Comparison of ENCODE assay signal across 13 mouse cellular contexts in the genomic region with DNA sequence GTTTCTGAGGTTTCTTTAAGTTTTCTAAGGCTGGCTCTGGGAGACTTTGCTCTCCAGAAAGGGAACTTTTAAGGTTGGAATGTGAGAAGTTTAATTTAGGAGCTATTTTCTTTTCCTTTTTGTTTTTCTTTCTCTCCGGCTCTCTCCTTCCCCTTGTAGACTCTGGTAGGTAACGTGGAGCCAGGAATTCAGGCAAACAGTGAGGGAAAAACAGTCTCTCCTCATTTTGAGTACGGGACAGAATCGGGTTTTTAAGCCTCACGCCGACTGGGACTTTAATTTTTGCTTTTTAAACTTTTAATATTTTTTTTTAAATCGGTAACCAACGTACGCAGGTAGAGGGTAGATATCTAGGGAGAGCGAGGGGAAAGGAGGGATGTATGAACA. TPM values are rescaled to one million over a fixed set of nuclear protein-coding genes. Genes with fewer than 3 reads are reported as not detected.
DNase-seq lines count a peak whose midpoint lies in the region; ATAC-seq and TF ChIP-seq lines count a peak whose summit lies in the region.
"Had no signal": no experiment of that assay in that cellular context is flagged by ENCODE, and none has a peak within 500 bp of the region (broad histone marks: within the 10 kb centered on the region; RNA-seq: fewer than 3 reads in every experiment).

No protein-coding gene starts in this region.

- no peak for TF ChIP-seq CTCF in midbrain, postnatal 0 days (IDR thresholded peaks at IDR 0.05)

- WGBS in intestine, embryonic 14.5 days = under 1% methylated on average over 10 of the region's 10 CpGs
- WGBS in intestine, embryonic 16.5 days = under 1% methylated on average over 10 of the region's 10 CpGs
- under 1% methylated on average over 10 of the region's 10 CpGs for WGBS in embryonic facial prominence, embryonic 12.5 days
- under 1% methylated on average over 10 of the region's 10 CpGs for WGBS in hindbrain, embryonic 16.5 days
- 1% methylated on average over 10 of the region's 10 CpGs for WGBS in midbrain, postnatal 0 days

- H3K4me1 ChIP-seq in intestine, embryonic 14.5 days (replicated peaks; ENCODE audit: control insufficient read depth, insufficient read depth, low read length) = no peaks in the 10 kb centered on the region
- H3K4me1 ChIP-seq in intestine, embryonic 16.5 days (ENCODE audit: control insufficient read depth, insufficient read depth, low read length) = peaks cover 4% of the 10 kb centered on the region; the same call in 1 of the 2 replicates
- no peaks in the 10 kb centered on the region for H3K4me1 ChIP-seq in embryonic facial prominence, embryonic 12.5 days
- H3K4me1 ChIP-seq in hindbrain, embryonic 16.5 days (ENCODE audit: control insufficient read depth, insufficient read depth, low read depth, low read length) = peaks cover 4% of the 10 kb centered on the region; the same call in 1 of the 2 replicates
- no peaks in the 10 kb centered on the region for H3K4me1 ChIP-seq in midbrain, postnatal 0 days (ENCODE audit: insufficient read depth, low read length)

- H3K27ac ChIP-seq in intestine, embryonic 14.5 days (ENCODE audit: low read depth) = no peak overlapping the region
- H3K27ac ChIP-seq in intestine, embryonic 16.5 days (ENCODE audit: low read length) = no peak overlapping the region
- peak overlapping the region; percentile 82 for H3K27ac ChIP-seq in embryonic facial prominence, embryonic 12.5 days
- H3K27ac ChIP-seq in hindbrain, embryonic 16.5 days (ENCODE audit: low read depth, low read length) = peak overlapping the region; percentile 48
- H3K27ac ChIP-seq in midbrain, postnatal 0 days (ENCODE audit: low read depth, low read length) = peak overlapping the region; percentile 69

- no peak overlapping the region for H3K9ac ChIP-seq in intestine, embryonic 14.5 days (ENCODE audit: low read length)
- no peak overlapping the region for H3K9ac ChIP-seq in intestine, embryonic 16.5 days (ENCODE audit: low read depth, low read length)
- H3K9ac ChIP-seq in embryonic facial prominence, embryonic 12.5 days = peak overlapping the region; percentile 63
- H3K9ac ChIP-seq in hindbrain, embryonic 16.5 days (ENCODE audit: low read depth, low read length) = peak overlapping the region; percentile 49; the same call in 1 of the 2 replicates
- peak overlapping the region; percentile 64 for H3K9ac ChIP-seq in midbrain, postnatal 0 days (replicated peaks; ENCODE audit: low read length, poor library complexity, severe bottlenecking)

- no peak overlapping the region for H3K4me3 ChIP-seq in intestine, embryonic 14.5 days (ENCODE audit: low read depth, low read length)
- H3K4me3 ChIP-seq in intestine, embryonic 16.5 days (ENCODE audit: low read length) = no peak overlapping the region
- peak overlapping the region; percentile 42 for H3K4me3 ChIP-seq in embryonic facial prominence, embryonic 12.5 days
- peak overlapping the region; percentile 36 for H3K4me3 ChIP-seq in hindbrain, embryonic 16.5 days (ENCODE audit: low read length)
- H3K4me3 ChIP-seq in midbrain, postnatal 0 days (ENCODE audit: low read depth, low read length) = peak overlapping the region; percentile 37

- H3K4me2 ChIP-seq in intestine, embryonic 14.5 days (ENCODE audit: low read length) = peak overlapping the region; percentile 39; the same call in 1 of the 2 replicates
- no peak overlapping the region; the same call in 1 of the 2 replicates for H3K4me2 ChIP-seq in intestine, embryonic 16.5 days (ENCODE audit: low read depth, low read length)
- peak overlapping the region; percentile 45 for H3K4me2 ChIP-seq in embryonic facial prominence, embryonic 12.5 days (replicated peaks)
- no peak overlapping the region for H3K4me2 ChIP-seq in hindbrain, embryonic 16.5 days (ENCODE audit: low read length)
- no peak overlapping the region for H3K4me2 ChIP-seq in midbrain, postnatal 0 days (ENCODE audit: low read depth, low read length, poor library complexity, severe bottlenecking)

- no peaks in the 10 kb centered on the region for H3K36me3 ChIP-seq in intestine, embryonic 14.5 days (ENCODE audit: control insufficient read depth, insufficient read depth, low read length)
- H3K36me3 ChIP-seq in intestine, embryonic 16.5 days (ENCODE audit: control insufficient read depth, insufficient read depth, low read length) = no peaks in the 10 kb centered on the region
- H3K36me3 ChIP-seq in embryonic facial prominence, embryonic 12.5 days = no peaks in the 10 kb centered on the region
- H3K36me3 ChIP-seq in hindbrain, embryonic 16.5 days (ENCODE audit: control insufficient read depth, insufficient read depth, low read length) = no peaks in the 10 kb centered on the region
- no peaks in the 10 kb centered on the region for H3K36me3 ChIP-seq in midbrain, postnatal 0 days (ENCODE audit: insufficient read depth, low read length)
- H3K36me3 ChIP-seq: G1E had no signal

- no peaks in the 10 kb centered on the region for H3K9me3 ChIP-seq in intestine, embryonic 14.5 days (ENCODE audit: control insufficient read depth, low read length)
- H3K9me3 ChIP-seq in intestine, embryonic 16.5 days (ENCODE audit: control insufficient read depth, low read length) = no peaks in the 10 kb centered on the region
- H3K9me3 ChIP-seq in embryonic facial prominence, embryonic 12.5 days = no peaks in the 10 kb centered on the region
- no peaks in the 10 kb centered on the region for H3K9me3 ChIP-seq in hindbrain, embryonic 16.5 days (ENCODE audit: control insufficient read depth, low read length)
- H3K9me3 ChIP-seq in midbrain, postnatal 0 days (ENCODE audit: low read length) = no peaks in the 10 kb centered on the region

- ATAC-seq in intestine, embryonic 14.5 days (replicated peaks; ENCODE audit: low FRiP score, low TSS enrichment, low read depth) = no peak
- no peak for ATAC-seq in intestine, embryonic 16.5 days
- no peak for ATAC-seq in embryonic facial prominence, embryonic 12.5 days (ENCODE audit: insufficient number of reproducible peaks, insufficient read depth, low FRiP score, low TSS enrichment)
- no peak for ATAC-seq in hindbrain, embryonic 16.5 days
- ATAC-seq in midbrain, postnatal 0 days (ENCODE audit: low FRiP score) = no peak
- no peak for ATAC-seq in megakaryocyte progenitor cell, adult 5-6 weeks (replicated peaks; ENCODE audit: poor library complexity)

- H3K27me3 ChIP-seq in intestine, embryonic 14.5 days (replicated peaks; ENCODE audit: control insufficient read depth, insufficient read depth, low read length) = peaks cover 81% of the 10 kb centered on the region
- peaks cover 50% of the 10 kb centered on the region for H3K27me3 ChIP-seq in intestine, embryonic 16.5 days (replicated peaks; ENCODE audit: control insufficient read depth, insufficient read depth, low read length)
- peaks cover 49% of the 10 kb centered on the region for H3K27me3 ChIP-seq in embryonic facial prominence, embryonic 12.5 days
- H3K27me3 ChIP-seq in hindbrain, embryonic 16.5 days (replicated peaks; ENCODE audit: control insufficient read depth, insufficient read depth, low read length) = peaks cover 36% of the 10 kb centered on the region
- H3K27me3 ChIP-seq in midbrain, postnatal 0 days (ENCODE audit: insufficient read depth, low read length) = peaks cover 52% of the 10 kb centered on the region

- DNase-seq in intestine, embryonic 14.5 days (ENCODE audit: low spot score) = no peak
- no peak for DNase-seq in midbrain, postnatal 0 days (ENCODE audit: low spot score)
- no peak for DNase-seq in adrenal gland, postnatal 25 days
- no peak for DNase-seq in gastrocnemius, adult 18-20 months (ENCODE audit: low spot score)
- DNase-seq: adrenal gland, adult 2 months; cerebellum, adult 8-10 months; left cerebral cortex, postnatal 4 days; thymus, adult 2 months had no signal

RNA-seq across cellular contexts. Expression of a gene that starts 0.6 kb away (rescaled TPM):
- not detected in 2 replicates for polyA plus RNA-seq in intestine, embryonic 14.5 days (2014; fragmentation: Nextera tagmentation; extraction: Ambion mirVana)
- 0.22 TPM in 2 replicates for polyA plus RNA-seq in intestine, embryonic 16.5 days (2015; fragmentation: Nextera tagmentation; extraction: Ambion mirVana)
- 27.5 and 41.5 TPM in 2 replicates for polyA plus RNA-seq in embryonic facial prominence, embryonic 12.5 days (2016; fragmentation: Nextera tagmentation; extraction: Ambion mirVana)
- polyA plus RNA-seq in hindbrain, embryonic 16.5 days (2015; fragmentation: Nextera tagmentation; extraction: Ambion mirVana) = 40.1 and 64.0 TPM in 2 replicates
- total RNA-seq in midbrain, postnatal 0 days (2014; rRNA removed) = 86.4 and 104 TPM in 2 replicates
- polyA plus RNA-seq in midbrain, postnatal 0 days (2015; fragmentation: Nextera tagmentation; extraction: Ambion mirVana) = 172 and 180 TPM in 2 replicates
- not detected in 2 replicates for total RNA-seq in megakaryocyte progenitor cell, adult 5-6 weeks (2015)
- not detected in 2 replicates for total RNA-seq in megakaryocyte progenitor cell, adult 5-6 weeks (2017)
- total RNA-seq in adrenal gland, postnatal 25 days (2021) = 8.6 and 11.0 TPM in 2 replicates
- total RNA-seq in gastrocnemius, adult 18-20 months (2021) = under 1 TPM in 1 of 2 experiments, not detected in 1; 0.11 TPM
- polyA plus RNA-seq: G1E had no signal

Comparison
In these comparisons a context has a peak if more than half of its experiments do, and no peak if none do; other contexts are left out.
1. H3K4me2 ChIP-seq: peak in intestine, embryonic 14.5 days (single experiment) and embryonic facial prominence, embryonic 12.5 days (single experiment); none in intestine, embryonic 16.5 days (single experiment), hindbrain, embryonic 16.5 days (single experiment) and midbrain, postnatal 0 days (single experiment).
2. H3K27ac ChIP-seq: peak in embryonic facial prominence, embryonic 12.5 days (single experiment), hindbrain, embryonic 16.5 days (single experiment) and midbrain, postnatal 0 days (single experiment); none in intestine, embryonic 14.5 days (single experiment) and intestine, embryonic 16.5 days (single experiment).
3. H3K4me3 ChIP-seq: peak in embryonic facial prominence, embryonic 12.5 days (single experiment), hindbrain, embryonic 16.5 days (single experiment) and midbrain, postnatal 0 days (single experiment); none in intestine, embryonic 14.5 days (single experiment) and intestine, embryonic 16.5 days (single experiment).
4. H3K9ac ChIP-seq: peak in embryonic facial prominence, embryonic 12.5 days (single experiment), hindbrain, embryonic 16.5 days (single experiment) and midbrain, postnatal 0 days (single experiment); none in intestine, embryonic 14.5 days (single experiment) and intestine, embryonic 16.5 days (single experiment).
5. RNA of a gene that starts 0.6 kb away (polyA plus RNA-seq): 172 to 180 TPM in midbrain, postnatal 0 days, 27.5 to 41.5 TPM in embryonic facial prominence, embryonic 12.5 days and 40.1 to 64.0 TPM in hindbrain, embryonic 16.5 days; 0.22 TPM in intestine, embryonic 16.5 days and not detected in intestine, embryonic 14.5 days; every median in the first group is over 10 times any median in the second.